Mouse (Mus musculus) layer of hippocampus, adult 18-20 months (tissue): ENCODE data around the gene Abhd13. TPM values are rescaled to one million over a fixed set of nuclear protein-coding genes. Genes with fewer than 3 reads are reported as not detected.

Experiments used
- DNase-seq, 2 experiments: peaks; one replicate each; pipeline ENCODE4 v3.0.0; 2022; ENCODE audit warnings: low spot score in 2 of 2
- total RNA-seq, 2 experiments: library from RNA; stranded (reverse); gene quantifications; 2 replicates each; pipeline ENCODE4 v1.2.3; 2021

Abhd13 gene
- total RNA-seq, 2 experiments from 2014 or later = 26.4 to 27.1 TPM

GRCm38 (mm10) chr8:10007660-10008028, 30.1 kb downstream of the Abhd13 start:
- DNase-seq = no peak

GRCm38 (mm10) chr8:10016252-10016651, 38.7 kb downstream of the Abhd13 start:
- peak in 1 of 2 experiments; percentile 16 for DNase-seq

GRCm38 (mm10) chr8:10017231-10017630, 39.7 kb downstream of the Abhd13 start:
- DNase-seq = peak in 1 of 2 experiments; percentile 48

GRCm38 (mm10) chr8:10030320-10031060, 53.0 kb downstream of the Abhd13 start:
- DNase-seq = peak in 1 of 2 experiments; percentile 12

GRCm38 (mm10) chr8:10031177-10031576, 53.7 kb downstream of the Abhd13 start:
- no peak for DNase-seq

GRCm38 (mm10) chr8:10040866-10041265, 63.4 kb downstream of the Abhd13 start:
- no peak for DNase-seq

Other genes with a start within 250 kb of the Abhd13 start
- 100 to 1,000 TPM; 117 to 119 TPM for gene Fam155a, start 206.5 kb upstream of the Abhd13 start, total RNA-seq
- not detected for gene Gm10217, start 113.5 kb upstream of the Abhd13 start, total RNA-seq
- gene Lig4, start within 50 bp of the Abhd13 start, total RNA-seq = 10 to 100 TPM; 11.3 to 12.0 TPM
- 1 to 10 TPM; 2.0 to 3.3 TPM for gene Tnfsf13b, start 28.8 kb downstream of the Abhd13 start, total RNA-seq
- 10 to 100 TPM; 20.0 to 20.1 TPM for gene Myo16, start 176.2 kb downstream of the Abhd13 start, total RNA-seq